Mouse (Mus musculus): ENCODE measurements around the gene Ppm1m. TPM values are rescaled to one million over a fixed set of nuclear protein-coding genes. Genes with fewer than 3 reads are reported as not detected.

The Ppm1m gene
- polyA plus RNA-seq, 1 experiment from 2014 or later, result 56.8 TPM

- Histone ChIP-seq H3K27me3 (ENCODE audit: insufficient read depth, low read length) (no peaks in the 10 kb centered on the region), H3K4me1 (ENCODE audit: insufficient read depth, low read length) (peaks cover 21% of the 10 kb centered on the region), H3K4me2 (replicated peaks; ENCODE audit: low read depth, low read length) (no peak overlapping the region), H3K36me3 (ENCODE audit: insufficient read depth, low read length) (peaks cover 31% of the 10 kb centered on the region), H3K4me3 (ENCODE audit: low read length) (no peak overlapping the region), H3K9me3 (ENCODE audit: low read length) (no peaks in the 10 kb centered on the region), H3K27ac (ENCODE audit: low read length) (no peak overlapping the region), H3K9ac (replicated peaks; ENCODE audit: low read length) (no peak overlapping the region)
- 87% methylated on average over 8 of the region's 8 CpGs for WGBS
- ATAC-seq (ENCODE audit: low FRiP score, low TSS enrichment), result no peak
These were observed 3.9 kb downstream of the Ppm1m start for GRCm38 (mm10) chr9:106195693-106196092.

- no peak overlapping the region for H3K27ac ChIP-seq (ENCODE audit: low read length)
- H3K9ac ChIP-seq (replicated peaks; ENCODE audit: low read length), result no peak overlapping the region
- H3K9me3 ChIP-seq (ENCODE audit: low read length), result no peaks in the 10 kb centered on the region
- peaks cover 46% of the 10 kb centered on the region for H3K36me3 ChIP-seq (ENCODE audit: insufficient read depth, low read length)
- H3K4me3 ChIP-seq (ENCODE audit: low read length), result no peak overlapping the region
- no peaks in the 10 kb centered on the region for H3K27me3 ChIP-seq (ENCODE audit: insufficient read depth, low read length)
- H3K4me2 ChIP-seq (replicated peaks; ENCODE audit: low read depth, low read length), result no peak overlapping the region
- WGBS, result 89% methylated on average over 8 of the region's 8 CpGs
- peaks cover 11% of the 10 kb centered on the region for H3K4me1 ChIP-seq (ENCODE audit: insufficient read depth, low read length)
- no peak for ATAC-seq (ENCODE audit: low FRiP score, low TSS enrichment)
These were observed 5.4 kb downstream of the Ppm1m start for GRCm38 (mm10) chr9:106193930-106194807.

GRCm38 (mm10) chr9:106192998-106193397 is 6.5 kb downstream of the Ppm1m start:
- peaks cover 5% of the 10 kb centered on the region for H3K4me1 ChIP-seq (ENCODE audit: insufficient read depth, low read length)
- 96% methylated on average over 1 of the region's 1 CpGs for WGBS
- H3K4me2 ChIP-seq (replicated peaks; ENCODE audit: low read depth, low read length), result no peak overlapping the region
- no peak overlapping the region for H3K9ac ChIP-seq (replicated peaks; ENCODE audit: low read length)
- no peaks in the 10 kb centered on the region for H3K27me3 ChIP-seq (ENCODE audit: insufficient read depth, low read length)
- no peak overlapping the region for H3K27ac ChIP-seq (ENCODE audit: low read length)
- H3K36me3 ChIP-seq (ENCODE audit: insufficient read depth, low read length), result peaks cover 58% of the 10 kb centered on the region
- no peaks in the 10 kb centered on the region for H3K9me3 ChIP-seq (ENCODE audit: low read length)
- no peak overlapping the region for H3K4me3 ChIP-seq (ENCODE audit: low read length)
- no peak for ATAC-seq (ENCODE audit: low FRiP score, low TSS enrichment)

GRCm38 (mm10) chr9:106192024-106192423 is 7.5 kb downstream of the Ppm1m start:
- Histone ChIP-seq H3K4me1 (ENCODE audit: insufficient read depth, low read length) (no peaks in the 10 kb centered on the region), H3K4me2 (replicated peaks; ENCODE audit: low read depth, low read length) (no peak overlapping the region), H3K27ac (ENCODE audit: low read length) (no peak overlapping the region), H3K9me3 (ENCODE audit: low read length) (no peaks in the 10 kb centered on the region), H3K9ac (replicated peaks; ENCODE audit: low read length) (no peak overlapping the region), H3K27me3 (ENCODE audit: insufficient read depth, low read length) (no peaks in the 10 kb centered on the region), H3K36me3 (ENCODE audit: insufficient read depth, low read length) (peaks cover 67% of the 10 kb centered on the region), H3K4me3 (ENCODE audit: low read length) (no peak overlapping the region)
- ATAC-seq (ENCODE audit: low FRiP score, low TSS enrichment), result no peak
- WGBS, result 85% methylated on average over 8 of the region's 8 CpGs

- WGBS, result 91% methylated on average over 1 of the region's 1 CpGs
- no peak overlapping the region for H3K9ac ChIP-seq (replicated peaks; ENCODE audit: low read length)
These were observed 8.2 kb downstream of the Ppm1m start for GRCm38 (mm10) chr9:106191355-106191754.

GRCm38 (mm10) chr9:106183996-106184395 is 15.6 kb downstream of the Ppm1m start:
- H3K4me2 ChIP-seq (replicated peaks; ENCODE audit: low read depth, low read length), result no peak overlapping the region
- WGBS, result 85% methylated on average over 5 of the region's 5 CpGs
- no peak overlapping the region for H3K9ac ChIP-seq (replicated peaks; ENCODE audit: low read length)
- H3K4me3 ChIP-seq (ENCODE audit: low read length), result no peak overlapping the region
- H3K27ac ChIP-seq (ENCODE audit: low read length), result no peak overlapping the region
- H3K36me3 ChIP-seq (ENCODE audit: insufficient read depth, low read length), result peaks cover 81% of the 10 kb centered on the region
- H3K27me3 ChIP-seq (ENCODE audit: insufficient read depth, low read length), result no peaks in the 10 kb centered on the region
- ATAC-seq (ENCODE audit: low FRiP score, low TSS enrichment), result no peak
- no peaks in the 10 kb centered on the region for H3K9me3 ChIP-seq (ENCODE audit: low read length)
- no peaks in the 10 kb centered on the region for H3K4me1 ChIP-seq (ENCODE audit: insufficient read depth, low read length)

More at GRCm38 (mm10) chr9:106191355-106191754, 8.2 kb downstream of the Ppm1m start:
- Histone ChIP-seq H3K27me3 (ENCODE audit: insufficient read depth, low read length) (no peaks in the 10 kb centered on the region), H3K27ac (ENCODE audit: low read length) (no peak overlapping the region), H3K36me3 (ENCODE audit: insufficient read depth, low read length) (peaks cover 69% of the 10 kb centered on the region), H3K9me3 (ENCODE audit: low read length) (no peaks in the 10 kb centered on the region), H3K4me1 (ENCODE audit: insufficient read depth, low read length) (no peaks in the 10 kb centered on the region), H3K4me3 (ENCODE audit: low read length) (no peak overlapping the region), H3K4me2 (replicated peaks; ENCODE audit: low read depth, low read length) (no peak overlapping the region)
- no peak for ATAC-seq (ENCODE audit: low FRiP score, low TSS enrichment)

GRCm38 (mm10) chr9:106182146-106182545 is 17.4 kb downstream of the Ppm1m start:
- Histone ChIP-seq H3K4me1 (ENCODE audit: insufficient read depth, low read length) (no peaks in the 10 kb centered on the region), H3K9ac (replicated peaks; ENCODE audit: low read length) (no peak overlapping the region), H3K36me3 (ENCODE audit: insufficient read depth, low read length) (peaks cover 75% of the 10 kb centered on the region), H3K27ac (ENCODE audit: low read length) (no peak overlapping the region), H3K4me3 (ENCODE audit: low read length) (no peak overlapping the region), H3K9me3 (ENCODE audit: low read length) (no peaks in the 10 kb centered on the region), H3K4me2 (replicated peaks; ENCODE audit: low read depth, low read length) (no peak overlapping the region), H3K27me3 (ENCODE audit: insufficient read depth, low read length) (no peaks in the 10 kb centered on the region)
- no peak for ATAC-seq (ENCODE audit: low FRiP score, low TSS enrichment)
- WGBS, result 90% methylated on average over 4 of the region's 4 CpGs

- no peak for ATAC-seq (ENCODE audit: low FRiP score, low TSS enrichment)
- peaks cover 63% of the 10 kb centered on the region for H3K36me3 ChIP-seq (ENCODE audit: insufficient read depth, low read length)
These were observed 19.6 kb downstream of the Ppm1m start for GRCm38 (mm10) chr9:106179964-106180363.

GRCm38 (mm10) chr9:106179454-106179853 is 20.1 kb downstream of the Ppm1m start:
- Histone ChIP-seq H3K4me1 (ENCODE audit: insufficient read depth, low read length) (peaks cover 21% of the 10 kb centered on the region), H3K27me3 (ENCODE audit: insufficient read depth, low read length) (no peaks in the 10 kb centered on the region), H3K36me3 (ENCODE audit: insufficient read depth, low read length) (peaks cover 58% of the 10 kb centered on the region), H3K4me2 (replicated peaks; ENCODE audit: low read depth, low read length) (no peak overlapping the region), H3K9ac (replicated peaks; ENCODE audit: low read length) (no peak overlapping the region), H3K9me3 (ENCODE audit: low read length) (no peaks in the 10 kb centered on the region), H3K4me3 (ENCODE audit: low read length) (no peak overlapping the region), H3K27ac (ENCODE audit: low read length) (no peak overlapping the region)
- WGBS, result 86% methylated on average over 2 of the region's 2 CpGs
- ATAC-seq (ENCODE audit: low FRiP score, low TSS enrichment), result no peak

More at GRCm38 (mm10) chr9:106179964-106180363, 19.6 kb downstream of the Ppm1m start:
- Histone ChIP-seq H3K9ac (replicated peaks; ENCODE audit: low read length) (no peak overlapping the region), H3K4me1 (ENCODE audit: insufficient read depth, low read length) (peaks cover 16% of the 10 kb centered on the region), H3K9me3 (ENCODE audit: low read length) (no peaks in the 10 kb centered on the region), H3K27ac (ENCODE audit: low read length) (no peak overlapping the region), H3K27me3 (ENCODE audit: insufficient read depth, low read length) (no peaks in the 10 kb centered on the region), H3K4me3 (ENCODE audit: low read length) (no peak overlapping the region), H3K4me2 (replicated peaks; ENCODE audit: low read depth, low read length) (no peak overlapping the region)
- 94% methylated on average over 3 of the region's 3 CpGs for whole genome bisulfite sequencing

GRCm38 (mm10) chr9:106177799-106178198 is 21.7 kb downstream of the Ppm1m start:
- Histone ChIP-seq H3K36me3 (ENCODE audit: insufficient read depth, low read length) (peaks cover 45% of the 10 kb centered on the region), H3K9ac (replicated peaks; ENCODE audit: low read length) (no peak overlapping the region), H3K9me3 (ENCODE audit: low read length) (no peaks in the 10 kb centered on the region), H3K4me2 (replicated peaks; ENCODE audit: low read depth, low read length) (no peak overlapping the region), H3K4me1 (ENCODE audit: insufficient read depth, low read length) (peaks cover 35% of the 10 kb centered on the region), H3K27me3 (ENCODE audit: insufficient read depth, low read length) (no peaks in the 10 kb centered on the region), H3K27ac (ENCODE audit: low read length) (no peak overlapping the region), H3K4me3 (ENCODE audit: low read length) (no peak overlapping the region)
- ATAC-seq (ENCODE audit: low FRiP score, low TSS enrichment), result no peak
- 84% methylated on average over 6 of the region's 6 CpGs for WGBS
